Mouse (Mus musculus) adrenal gland, adult 8-10 months (tissue): ENCODE data around the gene Usp48. TPM values are rescaled to one million over a fixed set of nuclear protein-coding genes. Genes with fewer than 3 reads are reported as not detected.
A peak's percentile ranks its signal among the peaks of the same experiment; 100 is the strongest.

ENCODE experiments used
- DNase-seq: peaks from one replicate; pipeline ENCODE4 v3.0.0; 2022
- total RNA-seq, 4 experiments: library from RNA; stranded (reverse); gene quantifications; 2 replicates each; pipeline ENCODE4 v1.2.4; 2022

The Usp48 gene
- total RNA-seq, 4 experiments from 2014 or later: 116 to 227 (median 148) TPM

- DNase-seq: no peak
These were observed 16.1 kb downstream of the Usp48 start for GRCm38 (mm10) chr4:137609702-137610101.

DNA sequence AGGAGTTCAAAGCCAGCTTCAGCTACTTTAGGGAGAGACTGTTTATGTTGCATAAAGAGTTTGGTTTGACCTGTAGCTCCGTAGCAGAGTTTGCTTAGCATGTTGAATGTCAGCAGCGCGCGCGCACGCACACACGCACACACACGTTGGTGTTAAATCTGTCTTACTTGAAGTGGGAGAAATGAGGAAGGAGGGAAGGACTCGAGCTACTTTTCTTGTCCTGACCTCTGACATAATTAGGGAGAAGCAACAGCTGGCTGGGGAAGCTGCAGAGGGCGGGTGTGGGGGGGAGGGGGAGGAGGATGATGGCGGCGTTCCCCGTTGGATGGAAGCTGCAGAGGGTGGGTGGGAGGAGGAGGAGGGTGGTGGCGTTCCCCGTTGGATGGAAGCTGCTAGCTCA is 16.7 kb downstream of the Usp48 start:
- DNase-seq: no peak

- no peak for DNase-seq
These were observed 29.3 kb downstream of the Usp48 start for GRCm38 (mm10) chr4:137622847-137623246.

GRCm38 (mm10) chr4:137627476-137628235 is 34.1 kb downstream of the Usp48 start:
- DNase-seq: no peak

- no peak for DNase-seq
These were observed 34.8 kb downstream of the Usp48 start for GRCm38 (mm10) chr4:137628400-137628799.

DNA sequence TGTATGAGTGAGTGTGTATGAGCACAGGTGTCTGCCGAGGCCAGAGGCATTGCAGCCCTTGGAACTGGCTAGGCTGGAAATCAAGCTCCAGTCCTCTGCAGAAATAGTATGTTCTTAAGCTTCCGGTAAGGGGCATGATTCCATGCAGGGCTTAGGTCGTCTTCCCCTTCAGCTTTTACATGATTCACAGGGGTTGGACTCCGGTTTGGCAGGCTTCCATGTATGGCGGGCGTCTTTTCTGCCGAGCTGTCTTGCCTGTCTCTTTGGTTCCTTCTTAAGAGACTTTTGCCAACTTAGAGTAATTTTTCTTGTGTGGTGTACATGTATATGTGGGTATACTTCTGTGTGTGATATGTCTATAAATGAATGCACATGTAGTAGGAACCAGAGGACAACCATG is 35.8 kb downstream of the Usp48 start:
- no peak for DNase-seq

DNA sequence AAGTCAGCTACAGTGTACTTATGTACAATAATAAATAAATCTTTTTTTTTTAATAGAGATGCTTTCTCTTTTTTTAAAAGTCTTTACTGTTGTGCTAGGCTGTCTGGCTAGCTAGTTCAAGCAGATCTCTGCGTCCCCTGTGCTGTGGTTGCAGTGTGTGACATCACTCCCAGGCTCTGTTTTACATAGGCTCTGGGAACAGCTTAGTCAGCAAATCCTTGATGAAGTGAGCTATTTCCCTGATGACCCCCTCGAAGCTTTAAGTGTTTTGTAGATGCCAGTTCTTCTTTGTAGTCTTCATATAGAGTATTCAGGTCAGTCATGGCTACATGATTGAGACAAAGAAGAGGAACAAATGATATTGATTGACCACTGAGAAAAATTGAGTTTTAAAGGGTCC is 36.6 kb downstream of the Usp48 start:
- DNase-seq: no peak

DNA sequence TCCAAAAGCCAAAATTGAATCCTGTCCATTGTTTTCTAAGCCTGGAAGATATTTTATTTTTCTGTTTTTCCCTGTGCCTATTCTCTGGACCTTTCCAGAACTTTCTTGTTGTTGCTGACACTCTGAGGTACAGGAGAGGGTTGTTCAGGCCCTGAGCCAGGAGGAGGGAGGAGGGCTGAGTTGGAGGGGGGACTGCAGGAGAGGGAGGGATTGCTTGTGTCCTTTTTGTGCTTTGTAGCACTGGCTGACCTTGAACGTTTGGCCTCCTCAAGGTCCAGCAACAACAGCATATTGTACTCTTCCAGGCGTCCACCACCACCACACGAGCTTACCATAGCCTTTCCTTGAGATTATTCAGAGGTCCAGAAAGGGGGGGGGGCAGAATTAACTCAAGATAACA is 38.0 kb downstream of the Usp48 start:
- peak; percentile 78 for DNase-seq

- DNase-seq: no peak
These were observed 39.8 kb downstream of the Usp48 start for GRCm38 (mm10) chr4:137633394-137633793.

- no peak for DNase-seq
These were observed 43.0 kb downstream of the Usp48 start for GRCm38 (mm10) chr4:137636597-137636996.

DNA sequence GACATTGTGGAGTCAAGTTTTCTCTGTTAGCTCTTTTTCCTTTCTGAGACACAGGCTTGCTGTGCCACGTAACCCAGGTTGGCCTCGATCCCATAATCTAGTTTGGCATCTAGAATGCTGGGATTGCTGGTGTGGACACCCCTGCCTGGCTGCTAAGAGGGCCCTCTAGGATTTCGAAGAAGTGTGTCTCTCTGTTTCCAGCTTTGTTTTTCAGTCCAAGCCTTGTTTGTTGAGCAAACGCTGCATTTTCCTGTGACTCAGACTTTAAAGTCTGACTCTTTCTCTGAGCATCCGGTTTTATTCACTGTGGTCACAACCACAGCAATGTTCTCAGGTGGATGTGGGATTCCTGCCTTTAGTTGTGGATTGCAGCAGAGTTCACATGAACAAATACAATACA is 48.0 kb downstream of the Usp48 start:
- DNase-seq: no peak

GRCm38 (mm10) chr4:137642101-137642500 is 48.5 kb downstream of the Usp48 start:
- DNase-seq: no peak

DNA sequence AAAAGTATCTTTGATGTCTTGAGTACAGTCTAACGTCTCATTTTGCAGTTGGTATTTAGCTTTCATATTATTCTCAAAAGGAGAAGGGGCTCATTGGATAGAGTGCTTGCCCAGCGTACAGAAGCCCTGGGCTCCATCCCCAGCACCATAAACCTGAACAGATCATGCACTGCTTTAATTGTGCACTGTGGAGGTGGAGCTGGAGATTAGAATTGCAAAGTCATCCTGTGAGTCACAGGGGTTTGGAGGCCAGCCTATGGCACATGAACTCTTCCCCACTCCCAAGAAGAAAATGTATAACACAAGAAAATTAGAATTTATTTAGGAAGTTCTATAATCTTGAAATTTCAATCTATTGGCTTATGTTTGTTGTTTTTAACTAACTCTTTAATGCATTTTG is 49.9 kb downstream of the Usp48 start:
- DNase-seq: no peak

DNA sequence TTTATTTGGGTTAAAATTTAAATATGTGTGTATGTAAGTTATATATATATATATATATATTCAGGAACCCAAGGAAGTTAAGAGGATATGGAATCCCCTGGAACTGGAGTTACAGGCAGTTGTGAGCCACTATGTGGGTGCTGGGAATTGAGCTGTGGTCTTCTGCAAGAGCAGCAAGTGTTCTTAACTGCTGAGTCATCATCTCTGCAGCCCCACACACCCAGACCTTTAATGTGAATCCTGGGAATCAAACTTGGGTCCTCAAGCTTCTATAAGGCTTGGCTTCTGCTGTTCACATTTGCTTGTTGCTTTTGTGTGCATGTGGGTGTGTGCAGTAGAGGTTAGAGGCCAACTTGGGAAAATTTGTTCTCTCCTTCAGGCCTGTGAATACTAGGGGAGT is 52.7 kb downstream of the Usp48 start:
- DNase-seq: no peak

- no peak for DNase-seq
These were observed 54.1 kb downstream of the Usp48 start for GRCm38 (mm10) chr4:137647648-137648047.

- DNase-seq: no peak
These were observed 54.7 kb downstream of the Usp48 start for GRCm38 (mm10) chr4:137648230-137648629.

- no peak for DNase-seq
These were observed 57.4 kb downstream of the Usp48 start for GRCm38 (mm10) chr4:137650912-137651311.

DNA sequence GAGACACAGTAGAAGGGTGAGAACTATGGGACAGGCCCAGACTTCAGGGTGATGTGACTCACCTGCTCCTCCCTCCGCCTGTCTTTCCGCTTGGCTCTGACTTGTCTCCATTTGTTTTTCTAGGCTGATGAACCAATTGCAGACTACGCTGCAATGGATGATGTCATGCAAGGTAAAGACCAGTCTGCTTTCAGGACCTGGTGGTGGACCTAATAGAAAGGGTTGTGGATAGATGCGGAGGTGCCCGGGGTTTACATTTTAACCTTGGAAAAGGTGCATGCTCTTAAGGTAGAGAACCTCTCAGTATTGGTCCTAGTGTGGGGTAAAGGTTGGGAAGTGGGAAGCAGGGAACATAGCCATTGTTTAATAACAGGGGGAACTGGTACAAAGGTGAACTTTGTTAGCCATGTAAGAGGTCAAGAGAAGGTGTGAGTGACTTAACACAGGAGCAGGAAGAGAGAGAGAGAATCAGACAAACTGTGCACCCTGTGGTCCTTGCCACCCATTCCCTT is 59.3 kb downstream of the Usp48 start:
- DNase-seq: no peak

- no peak for DNase-seq
These were observed 61.9 kb downstream of the Usp48 start for GRCm38 (mm10) chr4:137655241-137656031.

DNA sequence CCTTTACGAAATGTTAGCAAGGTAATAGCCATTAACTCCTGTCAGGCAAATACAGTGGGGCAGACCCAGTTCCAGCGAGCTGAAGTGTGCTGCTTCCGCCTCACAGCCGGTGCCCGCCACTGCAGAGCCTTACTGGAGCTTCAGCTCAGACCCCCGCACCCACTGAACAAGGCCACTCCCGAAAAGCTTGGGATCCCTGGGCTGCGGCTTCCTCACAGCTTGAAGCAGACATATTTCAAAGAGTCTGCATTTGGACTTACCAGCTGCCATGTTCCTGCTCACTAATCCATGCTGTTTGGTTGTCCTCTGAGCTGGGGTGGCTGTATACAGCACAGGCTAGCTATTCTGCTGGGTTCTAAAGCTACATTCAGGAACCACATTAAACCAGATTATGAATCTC is 64.1 kb downstream of the Usp48 start:
- no peak for DNase-seq

DNA sequence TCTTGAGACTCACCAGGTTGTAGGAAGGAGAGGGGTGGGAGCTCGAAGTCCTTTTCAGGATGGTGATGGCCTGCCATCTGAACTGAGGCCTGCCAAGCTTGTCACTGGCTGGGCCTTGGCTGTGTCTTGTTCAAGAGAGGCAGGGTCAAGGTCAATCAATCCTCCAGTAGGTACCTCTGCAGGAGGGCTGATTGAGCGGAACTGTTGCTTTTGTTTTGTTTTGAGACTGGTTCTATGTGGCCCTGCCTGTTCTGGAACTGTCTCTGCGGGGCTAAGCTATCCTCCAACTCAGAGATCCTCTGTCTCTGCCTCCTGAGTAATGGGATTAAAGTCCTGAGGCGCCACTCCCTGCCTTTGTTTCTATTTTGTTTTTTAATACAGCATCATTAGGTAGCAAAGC is 66.0 kb downstream of the Usp48 start:
- no peak for DNase-seq

DNA sequence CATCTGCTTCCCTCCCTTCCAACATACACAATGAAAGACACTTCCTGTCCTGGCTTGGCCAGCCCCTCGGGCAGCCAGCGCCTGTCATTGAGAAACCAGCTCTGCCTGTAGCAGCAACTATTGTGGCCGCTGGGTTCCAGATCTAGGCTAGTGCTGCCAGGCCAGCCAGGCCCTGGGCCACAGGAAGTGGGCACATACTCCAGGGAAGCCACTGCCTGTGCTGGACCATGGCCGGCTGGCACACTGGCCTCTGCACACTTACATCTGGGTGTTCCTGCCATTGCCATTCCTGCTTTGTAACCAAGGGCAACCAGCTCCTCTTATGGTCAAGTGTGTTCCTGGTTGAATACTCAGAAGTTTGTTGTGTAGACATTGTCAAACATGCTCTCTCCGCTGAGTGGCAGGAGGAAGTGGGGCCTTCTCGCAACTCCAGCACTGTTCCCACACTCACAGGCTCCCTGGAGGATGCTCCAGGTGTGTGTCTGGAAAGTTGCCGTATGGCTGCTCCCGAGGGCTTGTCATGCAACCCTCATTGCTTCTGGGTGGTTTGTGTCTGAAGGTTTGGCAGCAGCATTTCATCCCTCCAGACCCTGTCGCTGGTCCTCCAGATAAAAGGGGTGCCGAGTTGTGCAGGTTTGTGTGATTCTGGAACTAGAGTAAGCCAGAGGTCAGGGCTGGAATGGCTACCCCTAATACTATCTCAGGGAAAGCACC is 67.0 kb downstream of the Usp48 start:
- DNase-seq: no peak

DNA sequence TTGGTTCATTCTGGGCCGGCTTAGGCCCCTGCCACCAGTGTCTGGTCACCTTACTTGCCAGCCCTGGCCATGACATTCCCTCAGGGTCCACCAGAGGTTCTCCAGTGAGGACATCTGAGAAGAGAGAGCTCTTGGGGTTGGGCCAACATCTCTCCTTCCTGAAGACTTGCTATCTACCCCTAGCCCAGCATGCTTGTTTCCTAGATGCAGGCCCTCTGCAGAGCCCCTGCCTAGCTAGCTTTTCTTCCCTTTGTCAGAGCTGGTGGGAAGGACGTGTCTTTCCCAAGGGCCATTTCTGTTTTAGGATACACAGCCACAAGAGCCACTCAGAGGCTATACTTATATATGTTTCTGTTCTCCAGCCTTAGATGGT is 67.5 kb downstream of the Usp48 start:
- no peak for DNase-seq
